Mouse (Mus musculus) heart, postnatal 4 days (tissue): ENCODE data around the gene Paqr4. TPM values are rescaled to one million over a fixed set of nuclear protein-coding genes. Genes with fewer than 3 reads are reported as not detected.

Source experiments
- DNase-seq: peaks from one replicate; pipeline ENCODE4 v3.0.0; 2021
- total RNA-seq, 2 experiments: library from RNA; stranded (reverse); gene quantifications; 2 replicates each; pipeline ENCODE4 v1.2.3; 2021

Paqr4 gene
- total RNA-seq, 2 experiments from 2014 or later = 19.1 to 19.3 TPM

GRCm38 (mm10) chr17:23725477-23725876, 15.2 kb downstream of the Paqr4 start:
- DNase-seq = no peak

DNA sequence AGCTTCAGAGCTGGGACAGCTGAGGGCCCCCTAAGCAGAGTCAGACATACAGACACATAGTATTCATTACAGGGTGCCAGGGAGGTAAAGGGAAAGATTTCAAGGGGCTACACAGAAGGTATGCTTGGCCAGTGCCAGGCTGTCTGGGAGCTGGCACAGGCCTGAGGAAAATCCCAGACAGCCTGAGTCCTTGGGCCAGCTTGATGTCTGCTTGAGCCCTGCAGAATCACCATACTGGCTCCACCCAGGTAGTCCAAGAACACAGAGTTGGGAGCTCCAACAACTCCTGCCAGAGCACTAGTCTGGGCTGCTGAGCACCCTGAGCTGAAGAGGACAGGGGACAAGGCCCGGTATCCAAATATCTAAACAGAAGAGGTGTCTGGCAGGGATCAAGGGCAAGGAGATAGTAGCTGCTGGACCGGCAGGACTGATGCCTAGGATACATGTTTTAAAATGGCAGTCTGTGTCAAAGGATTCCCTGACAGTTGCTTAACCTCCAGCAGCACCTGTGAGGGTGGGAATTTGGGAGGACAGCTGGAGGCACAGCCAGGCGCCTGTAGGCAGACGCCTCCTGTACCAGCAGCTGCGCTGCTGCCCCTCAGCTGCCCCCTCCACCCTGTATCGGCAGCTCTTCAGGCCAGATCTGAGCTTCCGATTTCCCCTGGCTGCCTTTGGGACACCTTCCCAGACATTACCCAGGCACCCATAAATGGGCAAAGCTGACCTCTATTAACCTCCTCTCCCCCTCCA, 18.1 kb downstream of the Paqr4 start, which contains the start of gene 1520401A03Rik:
TSS of gene 1520401A03Rik (minus strand) at position 408 of the 750 bp plus-strand sequence.
- DNase-seq = no peak

DNA sequence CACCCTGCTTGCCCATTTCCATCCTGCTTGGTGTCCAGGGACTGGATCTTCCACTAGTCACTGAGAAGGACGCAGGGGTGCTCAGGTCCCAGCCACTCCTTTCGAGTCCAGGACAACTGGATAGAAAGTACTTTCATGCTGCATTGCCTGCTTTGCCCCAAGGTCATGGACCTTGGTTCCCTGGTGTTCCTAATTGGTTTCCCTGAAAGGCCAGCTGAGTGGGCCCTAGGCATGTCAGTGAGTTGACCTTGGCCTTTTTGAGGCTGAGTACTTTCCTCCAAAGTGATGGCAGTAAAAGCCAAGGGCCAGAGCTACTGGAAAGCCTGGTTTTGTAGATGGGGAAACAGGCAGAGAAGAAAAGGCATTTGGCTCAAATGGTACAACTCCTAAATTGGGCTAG, 18.8 kb downstream of the Paqr4 start:
- DNase-seq = no peak

DNA sequence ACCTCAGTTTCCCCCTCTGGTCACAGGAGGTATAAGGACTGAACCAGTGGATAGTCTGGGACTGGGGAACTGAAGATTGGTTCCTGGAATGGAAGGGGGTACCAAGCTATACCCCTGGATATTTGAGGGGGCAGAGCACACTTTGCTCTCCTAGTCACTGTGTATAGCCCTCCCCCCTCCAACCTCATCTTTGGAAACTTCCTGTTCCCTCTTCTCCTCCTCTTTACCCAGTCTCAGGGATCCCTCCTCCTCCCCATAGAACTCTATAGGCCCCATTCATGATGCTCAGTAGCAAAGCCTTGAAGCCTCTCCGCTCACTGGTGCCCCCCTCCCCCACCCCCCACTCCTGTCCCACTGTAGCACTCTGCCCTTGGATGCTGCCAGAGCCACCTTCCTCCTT, 21.2 kb downstream of the Paqr4 start:
- no peak for DNase-seq

- DNase-seq = no peak
Observed at GRCm38 (mm10) chr17:23717003-23717402, 23.7 kb downstream of the Paqr4 start.

DNA sequence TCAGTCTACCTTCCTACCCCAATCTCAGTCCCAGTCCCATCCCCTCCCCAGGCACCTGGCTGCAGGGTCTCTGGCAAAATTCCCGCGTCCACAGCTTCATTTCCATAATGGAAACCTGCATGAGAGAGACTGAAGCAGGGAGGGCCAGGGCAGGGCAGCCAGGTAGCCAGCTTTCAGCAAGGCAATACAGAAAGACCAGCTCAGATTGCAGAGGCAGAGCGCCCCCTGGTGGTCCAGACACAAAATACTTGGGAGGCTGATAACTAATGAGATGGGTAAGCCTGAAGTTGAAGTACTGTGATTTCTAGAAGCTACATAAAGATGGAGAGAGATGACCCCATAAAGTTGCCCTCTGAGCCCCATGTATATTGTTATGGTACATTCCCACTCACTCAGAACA, 34.5 kb downstream of the Paqr4 start:
- peak; percentile 81 for DNase-seq

DNA sequence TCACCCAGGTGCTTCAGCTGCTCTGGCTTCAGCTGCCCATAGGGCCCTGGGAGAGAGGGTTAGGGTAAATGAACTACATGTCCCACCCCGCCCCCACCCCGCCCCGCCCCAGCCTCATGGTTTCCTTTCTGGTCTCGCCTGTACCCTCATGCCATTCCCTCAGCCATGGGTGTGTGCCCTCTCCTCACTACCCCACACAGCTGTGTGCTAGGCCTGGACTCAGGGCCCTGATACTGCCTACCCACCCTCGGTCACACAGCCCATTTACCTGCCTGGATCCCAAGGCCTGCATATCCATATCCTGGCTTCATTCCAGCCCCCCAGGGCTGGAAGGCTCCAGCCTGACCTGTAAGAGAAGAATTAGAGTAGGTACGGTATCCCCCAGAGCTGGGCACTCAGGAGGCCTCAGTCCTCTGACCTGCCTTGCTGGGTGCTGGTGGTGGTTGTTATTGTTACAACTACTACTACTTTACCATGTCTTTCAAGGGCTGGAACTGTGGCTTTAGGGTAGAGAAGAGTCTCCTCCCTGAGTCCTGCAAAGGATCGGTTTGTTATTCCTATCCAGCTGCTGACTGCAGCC, 35.1 kb downstream of the Paqr4 start:
- no peak for DNase-seq

DNA sequence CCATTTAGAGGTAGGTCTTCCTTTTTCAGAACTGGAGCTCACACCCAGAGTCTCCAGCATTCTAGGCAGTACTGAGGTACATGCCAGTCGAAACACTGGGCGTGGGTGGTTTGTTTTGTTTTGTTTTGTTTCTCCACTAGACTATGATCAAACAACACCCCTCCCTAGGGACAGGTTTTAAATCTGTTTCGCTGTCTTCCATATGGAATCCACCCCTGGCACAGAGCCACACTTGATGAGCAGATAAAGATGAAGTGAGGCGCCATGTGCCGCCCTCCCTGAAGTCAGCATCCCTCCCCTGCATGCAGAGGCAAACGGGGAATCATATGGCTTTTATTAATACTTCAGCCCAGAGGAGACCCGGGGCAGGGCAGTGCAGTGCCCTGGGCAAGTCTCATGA, 35.9 kb downstream of the Paqr4 start:
- no peak for DNase-seq

DNA sequence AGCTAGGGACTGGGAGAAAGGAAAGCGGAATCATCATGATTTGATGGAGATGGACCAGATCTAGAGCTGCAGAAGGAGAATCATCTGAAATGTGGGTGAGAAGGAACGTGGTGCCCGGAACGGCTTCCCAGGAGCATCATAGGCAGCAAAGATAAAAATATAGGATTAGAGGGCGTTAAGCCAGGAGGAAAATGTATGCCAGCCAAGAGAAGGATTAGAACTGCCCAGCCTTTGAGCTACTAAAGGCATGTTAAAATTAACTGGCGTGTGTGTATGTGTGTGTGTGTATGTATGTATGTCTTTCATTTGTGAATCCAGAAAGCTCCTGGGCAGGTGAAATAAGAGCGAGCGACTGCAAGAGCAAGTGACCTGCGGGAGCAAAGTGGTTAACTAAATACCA, 37.4 kb downstream of the Paqr4 start:
- no peak for DNase-seq

DNA sequence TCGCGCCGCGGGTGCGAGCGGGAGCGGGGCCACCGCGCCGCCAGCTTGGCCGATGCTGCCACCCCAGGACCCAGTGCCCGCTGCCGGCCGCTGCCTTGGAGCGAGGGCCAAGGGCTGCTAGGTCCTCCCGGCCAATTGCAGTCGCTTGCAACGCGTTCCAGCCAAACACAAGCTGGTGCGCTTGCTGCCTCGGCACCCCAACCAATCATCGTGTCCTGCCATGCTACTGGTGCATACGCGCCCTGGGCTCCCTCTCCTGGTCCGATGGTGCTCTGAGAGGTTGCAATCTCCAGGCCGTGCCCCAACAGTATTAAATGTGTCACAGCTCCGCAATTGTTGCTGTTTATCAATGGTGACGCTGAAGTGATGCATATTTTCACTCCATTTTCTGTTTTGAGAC, 40.6 kb downstream of the Paqr4 start:
- peak; percentile 91 for DNase-seq

GRCm38 (mm10) chr17:23699131-23700077, 41.3 kb downstream of the Paqr4 start:
- peak; percentile 58 for DNase-seq

- DNase-seq = no peak
Observed at GRCm38 (mm10) chr17:23695801-23696200, 44.9 kb downstream of the Paqr4 start.

DNA sequence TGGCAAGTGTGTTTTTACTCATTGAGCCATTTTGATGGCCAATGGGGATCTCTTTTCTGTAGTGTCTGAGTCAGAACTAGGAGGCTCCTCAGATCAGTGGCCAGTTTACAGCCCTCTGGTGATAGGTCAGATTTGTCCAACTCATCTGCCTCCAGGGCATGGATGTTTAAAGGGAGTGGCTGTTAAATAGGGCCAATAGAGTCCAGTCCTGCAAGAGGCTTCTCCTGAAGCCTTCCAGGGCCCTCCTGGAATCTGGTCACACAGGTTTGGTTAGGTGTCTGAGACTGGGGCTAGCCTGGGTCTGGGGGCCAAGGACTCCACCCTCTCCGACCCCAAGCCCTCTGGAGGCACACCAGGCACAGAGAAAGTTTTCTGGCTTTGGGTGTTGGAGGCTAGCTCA, 46.2 kb downstream of the Paqr4 start:
- no peak for DNase-seq

Other genes starting within 250 kb of the Paqr4 start
- gene Zfp213, start 176.6 kb downstream of the Paqr4 start, total RNA-seq = 1 to 10 TPM; 5.8 to 6.3 TPM
- 10 to 100 TPM in 1 of 2 experiments, 1 to 10 TPM in 1; 9.3 to 10.3 TPM for gene Zfp13, start 141.4 kb downstream of the Paqr4 start, total RNA-seq
- not detected for gene Zscan10, start 140.0 kb downstream of the Paqr4 start, total RNA-seq
- under 1 TPM; 0.48 to 0.50 TPM for gene Mmp25, start 95.6 kb downstream of the Paqr4 start, total RNA-seq
- gene Bicdl2, start 80.4 kb downstream of the Paqr4 start, total RNA-seq = under 1 TPM in 1 of 2 experiments, not detected in 1; 0.14 TPM
- 100 to 1,000 TPM; 214 to 238 TPM for gene Hcfc1r1, start 67.3 kb downstream of the Paqr4 start, total RNA-seq
- 10 to 100 TPM; 24.8 to 28.8 TPM for gene Thoc6, start 67.0 kb downstream of the Paqr4 start, total RNA-seq
- 100 to 1,000 TPM; 212 to 246 TPM for gene Tnfrsf12a, start 63.4 kb downstream of the Paqr4 start, total RNA-seq
- not detected for gene Cldn6, start 61.6 kb downstream of the Paqr4 start, total RNA-seq
- not detected for gene Cldn9, start 56.8 kb downstream of the Paqr4 start, total RNA-seq
- not detected for gene 1520401A03Rik, start 18.1 kb downstream of the Paqr4 start, total RNA-seq
- gene Pkmyt1, start 14.5 kb downstream of the Paqr4 start, total RNA-seq = 10 to 100 TPM; 16.6 to 16.7 TPM
- not detected for gene Kremen2, start 5.0 kb upstream of the Paqr4 start, total RNA-seq
- gene Flywch1, start 30.7 kb upstream of the Paqr4 start, total RNA-seq = 10 to 100 TPM; 32.8 to 33.4 TPM
- gene Flywch2, start 45.2 kb upstream of the Paqr4 start, total RNA-seq = 1 to 10 TPM; 1.2 to 2.2 TPM
- gene Srrm2, start 49.7 kb upstream of the Paqr4 start, total RNA-seq = 100 to 1,000 TPM; 275 to 287 TPM
- 100 to 1,000 TPM; 413 to 427 TPM for gene Elob, start 88.3 kb upstream of the Paqr4 start, total RNA-seq
- not detected for gene Prss33, start 95.2 kb upstream of the Paqr4 start, total RNA-seq
- not detected for gene Prss32, start 103.0 kb upstream of the Paqr4 start, total RNA-seq
- not detected for gene Prss41, start 103.3 kb upstream of the Paqr4 start, total RNA-seq
- not detected for gene Prss21, start 127.2 kb upstream of the Paqr4 start, total RNA-seq
- not detected for gene Dcpp1, start 140.0 kb upstream of the Paqr4 start, total RNA-seq
- gene Dcpp2, start 140.0 kb upstream of the Paqr4 start, total RNA-seq = not detected
- gene Dcpp3, start 176.6 kb upstream of the Paqr4 start, total RNA-seq = not detected
- gene Sbp, start 200.8 kb upstream of the Paqr4 start, total RNA-seq = not detected
- not detected for gene Sbpl, start 214.4 kb upstream of the Paqr4 start, total RNA-seq
- gene Prss30, start 239.7 kb upstream of the Paqr4 start, total RNA-seq = not detected